Mouse (Mus musculus) mesoderm, embryonic 11.5 days (tissue): ENCODE measurements around the gene Lpgat1.
A peak's percentile ranks its signal among the peaks of the same experiment; 100 is the strongest.

Experiments
- DNase-seq: peaks from one replicate; pipeline ENCODE4 v3.0.0-alpha.2; 2012; ENCODE audit warnings: low read depth, low spot score

The Lpgat1 gene

GRCm38 (mm10) chr1:191733822-191734221 is 16.2 kb downstream of the Lpgat1 start:
- DNase-seq = no peak

GRCm38 (mm10) chr1:191736425-191736824 is 18.8 kb downstream of the Lpgat1 start:
- no peak for DNase-seq

GRCm38 (mm10) chr1:191737871-191738270 is 20.2 kb downstream of the Lpgat1 start:
- DNase-seq = no peak

- no peak for DNase-seq
These were observed 21.1 kb downstream of the Lpgat1 start for GRCm38 (mm10) chr1:191738726-191739125.

GRCm38 (mm10) chr1:191740587-191741361 is 23.1 kb downstream of the Lpgat1 start:
- DNase-seq = no peak

GRCm38 (mm10) chr1:191741635-191742034 is 24.0 kb downstream of the Lpgat1 start:
- DNase-seq = no peak

GRCm38 (mm10) chr1:191748431-191748830 is 30.8 kb downstream of the Lpgat1 start:
- DNase-seq = peak; percentile 28

- no peak for DNase-seq
These were observed 39.0 kb downstream of the Lpgat1 start for GRCm38 (mm10) chr1:191756520-191757199.

- no peak for DNase-seq
These were observed 56.5 kb downstream of the Lpgat1 start for GRCm38 (mm10) chr1:191774106-191774505.

GRCm38 (mm10) chr1:191775116-191775515 is 57.5 kb downstream of the Lpgat1 start:
- no peak for DNase-seq

GRCm38 (mm10) chr1:191777521-191777920 is 59.9 kb downstream of the Lpgat1 start:
- no peak for DNase-seq

- DNase-seq = no peak
These were observed 62.8 kb downstream of the Lpgat1 start for GRCm38 (mm10) chr1:191780470-191780869.

GRCm38 (mm10) chr1:191785108-191785507 is 67.5 kb downstream of the Lpgat1 start:
- peak; percentile 20 for DNase-seq

GRCm38 (mm10) chr1:191786255-191786654 is 68.6 kb downstream of the Lpgat1 start:
- DNase-seq = no peak

GRCm38 (mm10) chr1:191787379-191787778 is 69.7 kb downstream of the Lpgat1 start:
- no peak for DNase-seq

GRCm38 (mm10) chr1:191792991-191793390 is 75.4 kb downstream of the Lpgat1 start:
- DNase-seq = no peak

GRCm38 (mm10) chr1:191793888-191794532 is 76.4 kb downstream of the Lpgat1 start:
- no peak for DNase-seq

GRCm38 (mm10) chr1:191796238-191796896 is 78.7 kb downstream of the Lpgat1 start:
- DNase-seq = no peak

GRCm38 (mm10) chr1:191802093-191802819 is 84.6 kb downstream of the Lpgat1 start:
- DNase-seq = no peak

GRCm38 (mm10) chr1:191802820-191803655 is 85.4 kb downstream of the Lpgat1 start:
- DNase-seq = no peak
